Mouse (Mus musculus) lung, postnatal 14 days (tissue): Measurements from ENCODE around the gene Casp4.
A peak's percentile ranks its signal among the peaks of the same experiment; 100 is the strongest.

Experiments used
- DNase-seq: peaks from one replicate; pipeline ENCODE4 v3.0.0; 2021

Gene Casp4

GRCm38 (mm10) chr9:5308561-5308960, at the start of gene Casp4:
Casp4 (plus strand) TSS chr9:5308828.
- peak; percentile 5 for DNase-seq

DNA sequence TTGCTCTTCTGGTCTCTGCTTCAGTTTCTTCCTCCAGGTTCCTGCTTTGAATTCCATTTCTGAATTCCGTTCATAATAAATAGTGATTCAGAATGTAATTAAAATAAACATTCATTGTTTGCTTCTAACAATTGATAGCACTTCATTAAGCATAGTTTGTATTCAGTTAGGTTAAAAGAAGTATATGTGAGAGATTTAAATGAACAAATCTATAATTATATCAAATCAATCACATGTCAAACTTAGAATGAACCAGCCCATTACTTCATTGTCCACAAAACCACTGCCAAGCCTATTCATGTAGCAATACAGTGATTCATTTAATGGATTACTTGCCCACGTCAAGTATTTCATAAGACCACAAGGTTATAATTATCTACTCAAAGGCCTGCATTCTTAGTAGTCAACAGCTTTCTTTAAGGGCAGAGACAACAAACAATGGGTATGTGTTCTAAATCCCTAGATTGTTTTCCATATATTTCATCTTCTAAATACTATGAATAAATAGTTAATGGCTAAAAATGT, 44.6 kb upstream of the Casp4 start:
- DNase-seq = no peak

DNA sequence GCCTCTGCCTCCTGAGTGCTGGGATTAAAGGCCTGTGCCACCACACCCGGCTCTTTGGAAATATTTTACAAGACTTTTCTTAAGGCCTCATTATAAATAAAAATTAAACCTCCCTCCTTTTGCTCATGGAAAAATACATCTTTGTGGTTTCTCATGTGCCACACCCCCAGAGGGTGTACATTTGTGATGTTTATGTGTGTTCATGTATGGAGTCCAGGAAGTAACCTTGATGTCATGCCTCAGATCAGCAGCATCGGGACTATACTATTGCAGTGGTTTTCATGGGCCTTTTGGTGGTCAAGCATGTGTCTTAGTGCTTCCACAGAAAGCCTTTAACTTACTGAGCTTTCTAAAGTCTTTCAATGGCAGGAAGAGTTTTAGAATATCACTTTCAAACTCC, 38.4 kb upstream of the Casp4 start:
- DNase-seq = no peak

GRCm38 (mm10) chr9:5270884-5271283, 37.7 kb upstream of the Casp4 start:
- no peak for DNase-seq

GRCm38 (mm10) chr9:5271334-5271845, 37.2 kb upstream of the Casp4 start:
- DNase-seq = no peak

GRCm38 (mm10) chr9:5286071-5286470, 22.6 kb upstream of the Casp4 start:
- no peak for DNase-seq

- DNase-seq = no peak
Measured at GRCm38 (mm10) chr9:5286597-5286996, 22.0 kb upstream of the Casp4 start.

- DNase-seq = no peak
Measured at GRCm38 (mm10) chr9:5296354-5297237, 12.0 kb upstream of the Casp4 start.

DNA sequence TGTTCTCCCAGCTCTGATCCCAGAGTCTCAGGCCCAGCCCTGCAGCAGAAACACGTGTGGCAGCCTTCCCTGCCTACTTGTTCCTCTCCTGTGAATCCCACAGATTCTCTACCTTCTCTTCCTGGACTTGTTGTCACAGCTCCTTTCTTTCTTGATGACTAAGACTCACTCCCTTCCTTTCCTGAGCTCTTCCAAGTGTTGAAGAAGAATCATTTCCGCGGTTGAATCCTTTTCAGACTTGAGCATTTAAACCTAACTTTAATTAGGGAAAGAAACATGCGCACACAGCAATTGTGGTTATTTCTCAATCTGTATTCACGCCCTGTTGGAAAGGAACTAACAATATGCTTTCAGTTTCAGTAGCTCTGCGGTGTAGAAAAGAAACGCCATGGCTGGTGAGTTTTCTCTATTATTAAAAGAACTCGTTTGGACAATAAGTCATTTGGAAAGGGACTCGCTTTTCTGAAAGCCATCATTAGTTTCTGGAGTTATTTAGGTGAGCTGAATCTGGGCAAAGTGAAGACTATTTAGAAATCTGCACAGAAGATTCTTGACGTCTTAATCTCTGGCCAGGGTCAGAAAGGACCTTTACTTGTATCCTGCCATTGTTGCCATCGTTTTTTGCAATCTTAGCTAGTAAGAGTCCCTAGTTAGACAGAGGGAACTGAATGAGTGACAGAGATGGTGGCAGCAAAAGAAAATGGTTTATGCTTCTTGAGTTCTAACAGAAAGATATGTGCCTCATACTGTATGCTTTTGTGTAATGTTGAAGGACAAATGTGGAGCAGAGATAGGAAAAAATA, 10.1 kb upstream of the Casp4 start, which contains the start of gene Casp1:
Gene Casp1 (plus strand): TSS at position 189 of the 803 bp plus-strand sequence.
- DNase-seq = no peak

GRCm38 (mm10) chr9:5299132-5299381, 9.6 kb upstream of the Casp4 start:
- DNase-seq = no peak

- no peak for DNase-seq
Measured at GRCm38 (mm10) chr9:5310112-5310511, 1.5 kb downstream of the Casp4 start.

- DNase-seq = no peak
Measured at GRCm38 (mm10) chr9:5311435-5311834, 2.8 kb downstream of the Casp4 start.

GRCm38 (mm10) chr9:5328204-5328603, 19.6 kb downstream of the Casp4 start:
- no peak for DNase-seq

DNA sequence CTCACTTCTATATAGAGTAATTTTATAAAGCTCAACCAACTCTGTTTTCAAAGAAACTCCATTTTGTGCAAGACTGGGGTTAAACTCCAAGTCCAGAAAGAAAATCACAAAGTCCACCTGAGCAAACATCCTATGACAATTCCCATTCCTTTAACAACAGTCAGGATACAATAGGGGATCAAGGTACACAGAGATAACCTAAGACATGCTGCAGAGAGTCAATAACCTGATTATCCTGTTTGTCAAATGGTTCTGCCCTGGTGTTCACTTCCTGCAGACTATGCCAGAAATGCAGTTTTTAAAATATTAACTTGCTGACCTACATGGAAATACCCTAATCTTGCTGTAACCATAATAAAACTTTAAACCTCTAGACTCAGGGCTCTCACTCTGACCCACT, 23.8 kb downstream of the Casp4 start:
- no peak for DNase-seq

DNA sequence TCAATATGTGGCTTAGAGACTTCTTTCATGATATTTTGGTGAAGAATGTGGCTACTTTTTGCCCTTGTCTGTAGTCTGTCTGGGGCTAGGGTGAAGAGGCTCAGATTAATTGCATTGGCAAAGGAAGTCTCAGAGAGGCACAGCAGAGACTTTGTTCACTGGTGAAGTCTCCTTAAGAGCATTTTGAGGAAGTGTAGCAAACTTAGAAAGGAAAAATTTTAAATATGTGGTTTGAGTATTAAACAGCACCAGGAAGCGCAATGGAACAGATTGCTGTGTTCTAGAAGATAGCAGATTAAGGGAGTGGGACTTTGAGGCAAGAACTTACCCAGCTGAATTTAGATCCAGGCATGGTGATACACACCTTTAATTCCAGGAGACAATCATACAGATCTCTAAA, 24.8 kb downstream of the Casp4 start:
- DNase-seq = no peak

- no peak for DNase-seq
Measured at GRCm38 (mm10) chr9:5343092-5343491, 34.5 kb downstream of the Casp4 start.

DNA sequence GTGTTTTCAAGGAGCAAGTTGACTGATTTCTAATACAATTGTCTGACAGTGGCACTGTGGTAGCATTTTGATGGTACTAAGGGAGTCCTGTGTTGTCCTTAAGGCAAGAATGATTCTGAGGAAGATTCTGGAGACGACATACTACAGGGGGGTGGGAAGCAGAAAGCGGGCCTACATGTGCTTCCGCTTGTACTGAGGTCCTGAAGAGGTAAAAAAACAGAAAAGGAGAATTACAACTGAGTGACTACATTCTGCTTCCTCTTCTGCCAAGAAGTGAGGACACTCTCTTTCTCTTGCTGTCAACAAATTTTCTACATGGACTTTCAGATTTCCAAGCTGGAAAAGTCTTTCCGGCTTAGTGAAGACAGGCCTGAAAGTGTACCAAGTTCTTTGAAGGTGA, 35.5 kb downstream of the Casp4 start:
- DNase-seq = no peak

- peak; percentile 10 for DNase-seq
Measured at GRCm38 (mm10) chr9:5345291-5345898, 36.8 kb downstream of the Casp4 start, which contains the start of gene Casp12. Casp12 (plus strand) TSS chr9:5345430.

GRCm38 (mm10) chr9:5347381-5347780, 38.8 kb downstream of the Casp4 start:
- no peak for DNase-seq

DNA sequence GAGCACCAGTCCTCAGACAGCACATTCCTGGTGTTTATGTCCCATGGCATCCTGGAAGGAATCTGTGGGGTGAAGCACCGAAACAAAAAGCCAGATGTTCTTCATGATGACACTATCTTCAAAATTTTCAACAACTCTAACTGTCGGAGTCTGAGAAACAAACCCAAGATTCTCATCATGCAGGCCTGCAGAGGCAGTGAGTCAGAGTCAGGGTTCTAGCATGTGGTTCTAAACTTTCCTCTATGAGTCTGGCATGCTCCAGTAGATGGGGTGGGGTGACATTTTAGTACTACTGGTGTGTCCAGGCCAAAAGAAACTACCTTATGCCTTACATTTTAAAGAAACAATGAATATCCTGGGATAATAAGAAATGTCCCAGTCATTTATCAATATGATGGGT, 45.0 kb downstream of the Casp4 start:
- no peak for DNase-seq

DNA sequence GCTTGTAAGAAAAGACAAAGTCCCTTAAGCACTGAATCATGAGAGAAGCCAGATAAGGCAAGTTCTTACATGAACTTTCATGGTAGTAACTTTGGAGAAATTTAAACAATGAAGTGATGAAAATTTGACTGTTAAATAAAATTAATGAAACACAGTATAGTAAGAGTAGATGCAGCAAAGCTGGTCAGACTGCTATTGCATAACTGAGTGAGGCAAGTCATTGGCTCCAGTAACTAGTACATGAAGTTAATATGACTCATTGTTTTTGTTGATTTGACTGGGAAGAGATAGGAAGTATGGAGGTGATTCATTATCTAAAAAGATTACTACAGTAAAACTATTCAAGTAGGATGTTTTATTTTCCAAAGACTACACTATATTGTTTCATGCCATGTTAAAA, 48.2 kb downstream of the Casp4 start:
- no peak for DNase-seq
